Mouse (Mus musculus) testis, postnatal 10 days (tissue): Measurements from ENCODE around the gene Arhgap15.
A peak's percentile ranks its signal among the peaks of the same experiment; 100 is the strongest.

Source experiments
- DNase-seq: peaks from one replicate; pipeline ENCODE4 v3.0.0; 2021; ENCODE audit warnings: low spot score

The Arhgap15 gene

DNA sequence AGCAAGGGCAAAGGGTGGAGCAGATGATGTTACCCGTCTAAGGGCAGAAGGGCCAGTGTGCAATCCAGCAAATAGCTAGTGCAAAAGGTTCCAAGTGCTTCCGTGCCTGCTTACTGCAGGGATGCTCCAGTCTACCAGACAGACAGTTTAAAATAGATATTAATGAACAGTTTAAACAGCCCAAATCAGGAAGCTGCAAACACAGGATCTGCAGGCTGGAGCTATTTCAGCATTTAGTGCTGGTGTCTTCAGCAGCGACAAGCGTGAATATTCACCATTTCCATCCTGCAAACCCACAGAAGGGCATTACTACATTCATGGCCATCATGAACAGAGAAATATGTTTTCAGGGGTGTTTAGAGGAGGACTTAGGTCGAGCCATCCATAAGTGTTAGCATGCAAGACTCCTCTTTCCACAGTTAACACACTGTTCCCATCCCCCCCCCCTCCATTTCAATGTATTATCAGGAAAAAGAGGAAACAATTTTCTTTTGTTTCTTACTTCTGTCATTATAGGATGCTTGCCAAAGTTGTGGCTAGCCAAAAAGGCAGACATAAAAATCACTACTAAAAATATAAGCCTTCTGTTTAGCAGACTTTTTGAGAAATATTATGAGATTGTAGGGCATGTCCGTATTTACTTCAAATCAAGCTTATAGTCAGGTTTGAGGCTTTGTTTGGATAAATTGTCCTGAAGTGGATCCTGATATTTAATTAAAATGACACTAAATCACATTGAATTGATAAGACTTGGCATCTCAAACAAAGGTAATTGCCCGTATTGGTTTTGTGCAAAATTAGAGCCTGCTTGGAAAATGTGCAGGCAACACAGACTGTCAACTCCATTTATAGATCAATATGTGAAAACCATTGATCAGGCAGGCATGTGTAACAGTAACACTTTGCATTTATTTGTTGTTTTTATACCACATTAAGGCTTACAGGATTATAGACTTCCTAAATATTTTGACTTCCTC, 35.4 kb downstream of the Arhgap15 start:
- no peak for DNase-seq

DNA sequence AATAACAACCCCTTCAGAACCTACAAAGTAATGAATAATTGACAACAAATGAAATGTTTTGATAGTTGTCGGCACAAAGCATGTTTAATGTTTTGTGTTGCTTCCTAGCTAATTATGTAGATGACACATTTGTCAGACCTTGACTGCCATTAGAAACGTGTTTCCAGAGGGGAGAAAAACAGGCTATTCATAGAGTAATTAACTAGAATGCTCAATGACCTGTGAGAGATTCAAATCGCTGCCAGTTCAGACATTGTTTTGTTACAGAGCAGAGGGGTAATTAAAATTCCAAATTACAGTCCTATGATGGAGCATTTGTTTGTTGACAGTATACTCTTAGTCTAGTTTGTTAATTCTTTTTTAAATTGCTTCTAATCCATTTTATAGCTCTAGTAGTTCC, 37.5 kb downstream of the Arhgap15 start:
- DNase-seq: no peak

GRCm38 (mm10) chr2:43787141-43787540, 38.5 kb downstream of the Arhgap15 start:
- DNase-seq: peak; percentile 48

DNA sequence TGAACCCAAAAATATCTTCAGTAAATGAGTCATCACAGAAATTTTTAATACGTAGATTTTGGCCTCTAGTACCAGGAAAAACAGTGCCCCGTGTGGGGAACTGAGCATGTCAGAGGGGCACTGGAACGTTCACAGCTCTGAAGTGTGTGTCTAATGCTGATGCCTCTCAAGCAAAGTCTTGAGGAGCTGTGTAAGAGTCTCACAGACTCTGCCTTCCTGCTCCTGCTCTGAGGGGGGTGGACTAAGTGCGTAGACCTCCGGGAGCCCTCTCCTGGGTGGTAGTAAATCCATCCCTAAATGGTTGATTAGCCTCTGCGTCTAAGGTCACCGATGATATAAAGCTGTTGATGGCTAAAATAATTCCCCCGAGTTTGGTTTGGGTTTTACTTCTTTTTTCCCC, 39.9 kb downstream of the Arhgap15 start:
- no peak for DNase-seq

DNA sequence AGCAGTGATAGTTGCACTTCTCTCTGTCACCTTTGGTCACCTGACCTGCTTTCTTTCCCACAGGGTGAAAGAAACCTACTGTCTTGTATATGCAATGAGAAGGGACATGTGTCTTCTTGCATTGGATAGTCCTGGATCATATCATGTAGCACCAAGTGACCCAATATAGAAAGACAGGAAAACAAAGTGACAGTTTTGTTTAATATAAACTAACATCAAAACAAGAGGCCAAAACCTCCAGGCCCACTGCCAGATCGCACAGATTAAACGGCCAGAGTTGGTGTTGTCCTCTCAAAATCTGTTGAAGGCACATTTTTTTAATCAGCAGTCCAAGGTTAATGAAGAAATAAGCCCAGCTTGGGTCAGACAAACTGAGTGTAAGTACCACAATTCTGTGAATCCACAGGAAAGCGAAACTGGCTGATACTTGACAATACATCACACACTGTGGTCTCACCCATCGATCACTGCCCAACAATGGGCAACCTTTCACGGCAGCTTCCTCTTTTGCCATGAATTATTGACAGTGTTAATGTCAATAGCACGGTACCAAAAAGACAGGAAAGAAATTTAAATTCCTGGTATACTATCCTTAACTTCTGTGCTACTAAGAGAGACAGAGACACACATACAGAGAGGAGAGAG, 41.5 kb downstream of the Arhgap15 start:
- DNase-seq: no peak

DNA sequence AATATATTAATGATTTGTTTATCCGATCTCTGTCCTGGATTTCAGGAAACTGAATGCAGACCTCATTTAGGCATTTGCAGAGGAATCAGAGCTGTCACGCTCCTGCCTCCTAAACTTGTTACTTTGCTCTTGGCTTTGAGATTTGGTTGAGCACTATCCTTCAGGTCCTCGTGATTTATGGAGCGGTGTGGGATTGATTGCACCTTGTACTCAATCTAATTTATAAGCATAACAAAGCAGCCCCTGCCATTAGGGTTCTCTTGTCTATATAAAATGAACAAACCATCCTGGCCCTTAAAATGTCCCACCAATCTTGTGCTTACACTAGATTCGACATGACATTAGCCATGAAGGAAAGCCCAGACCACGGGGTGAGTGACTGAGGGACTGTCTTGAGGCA, 43.0 kb downstream of the Arhgap15 start:
- DNase-seq: no peak

GRCm38 (mm10) chr2:43793105-43793504, 44.5 kb downstream of the Arhgap15 start:
- no peak for DNase-seq

DNA sequence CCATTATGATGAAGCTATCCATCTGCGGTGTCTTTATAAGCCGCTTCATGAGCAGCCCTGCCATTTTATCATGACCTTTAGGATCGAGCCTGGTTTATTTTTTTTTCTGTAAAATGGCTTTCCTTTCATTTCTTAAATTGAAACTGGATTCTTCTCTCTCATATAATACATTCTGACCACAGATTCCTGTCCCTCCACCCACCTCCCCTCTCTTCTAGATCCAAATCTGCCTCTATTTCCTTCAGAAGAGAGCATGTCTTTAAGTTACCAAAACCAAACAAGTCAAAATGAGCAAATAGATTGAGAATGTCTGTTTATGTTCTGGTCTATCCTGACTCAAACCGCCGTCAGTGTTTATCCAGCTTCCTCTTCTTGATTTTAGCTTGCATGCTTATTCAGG, 46.1 kb downstream of the Arhgap15 start:
- no peak for DNase-seq

- DNase-seq: no peak
Observed at GRCm38 (mm10) chr2:43796448-43796847, 47.8 kb downstream of the Arhgap15 start.

GRCm38 (mm10) chr2:43805960-43806744, 57.5 kb downstream of the Arhgap15 start:
- peak; percentile 40 for DNase-seq

DNA sequence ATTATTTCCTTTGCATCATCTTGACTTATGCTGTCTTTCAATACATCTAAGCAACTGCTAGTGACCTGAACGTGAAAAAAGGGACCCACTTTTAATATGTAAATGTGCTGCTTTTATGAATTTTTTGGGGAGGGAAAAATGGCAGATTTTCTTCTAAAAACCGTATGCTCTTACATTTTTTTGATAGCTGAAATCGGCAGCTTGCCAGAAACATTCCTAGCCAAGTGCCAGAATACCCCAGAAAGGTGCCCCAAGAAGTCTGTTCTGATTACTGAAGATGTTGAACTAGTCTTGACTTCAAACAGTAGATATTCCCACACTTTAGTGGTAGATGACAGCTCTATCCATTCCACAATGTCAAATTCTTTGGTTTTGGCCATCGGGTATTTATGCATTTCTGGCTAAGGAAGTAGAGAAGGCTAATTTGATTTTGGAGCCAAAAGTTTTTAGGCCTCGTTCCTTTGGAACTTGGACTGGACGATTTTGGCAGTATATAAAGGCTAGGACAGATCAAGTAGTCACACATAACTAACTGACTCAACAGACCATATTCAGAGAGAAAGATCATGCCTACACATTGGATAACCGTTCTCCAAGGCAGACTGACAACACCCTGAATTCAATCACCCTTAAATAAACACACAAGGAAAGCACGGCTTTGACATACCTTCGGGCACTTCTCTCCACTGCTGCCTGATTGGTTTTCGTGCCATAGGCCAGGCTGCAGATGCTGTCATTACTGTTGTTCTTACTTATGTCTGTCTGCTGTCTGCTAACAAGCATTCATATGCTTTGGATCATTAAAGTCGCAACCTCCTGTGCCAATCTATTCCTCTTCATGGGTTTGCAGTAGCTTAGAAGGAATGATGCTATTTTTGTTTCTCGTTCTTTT, 67.5 kb downstream of the Arhgap15 start:
- no peak for DNase-seq

DNA sequence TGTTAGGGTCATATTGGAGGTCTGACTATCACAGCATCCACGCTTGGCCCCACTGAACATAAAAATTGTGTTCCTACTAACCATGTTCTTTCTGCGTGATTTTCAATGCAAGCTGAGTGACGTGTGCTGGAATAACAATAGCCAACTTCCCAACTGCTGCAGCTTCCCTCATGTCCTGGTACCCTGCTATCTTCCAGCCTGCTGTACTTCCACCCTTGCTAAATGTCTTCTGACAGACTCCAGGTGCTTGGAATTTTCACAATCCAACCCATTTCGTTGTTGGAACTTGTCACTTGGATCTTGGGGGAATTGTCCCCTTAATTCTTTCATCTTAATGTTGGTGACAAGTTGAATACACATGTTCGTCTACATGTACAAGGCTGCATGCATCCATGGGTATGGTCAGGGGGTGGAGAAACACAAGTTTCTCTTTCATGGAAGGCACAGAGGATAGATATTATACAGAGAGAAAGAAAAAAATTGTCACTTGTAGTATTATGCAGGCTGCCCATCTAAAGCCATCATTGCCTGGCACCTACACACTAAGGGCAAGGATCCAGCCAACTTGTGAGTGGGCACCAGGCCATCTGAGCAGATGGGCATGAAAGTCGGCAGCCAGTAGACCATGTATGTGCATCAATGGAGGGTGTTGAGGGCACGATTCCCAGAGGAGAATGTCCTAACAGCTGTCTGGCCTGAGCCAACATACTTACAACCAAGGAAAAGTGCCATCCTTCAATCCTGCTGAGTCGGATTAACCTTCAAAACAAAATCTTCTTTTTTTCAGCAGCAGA, 68.4 kb downstream of the Arhgap15 start:
- no peak for DNase-seq

DNA sequence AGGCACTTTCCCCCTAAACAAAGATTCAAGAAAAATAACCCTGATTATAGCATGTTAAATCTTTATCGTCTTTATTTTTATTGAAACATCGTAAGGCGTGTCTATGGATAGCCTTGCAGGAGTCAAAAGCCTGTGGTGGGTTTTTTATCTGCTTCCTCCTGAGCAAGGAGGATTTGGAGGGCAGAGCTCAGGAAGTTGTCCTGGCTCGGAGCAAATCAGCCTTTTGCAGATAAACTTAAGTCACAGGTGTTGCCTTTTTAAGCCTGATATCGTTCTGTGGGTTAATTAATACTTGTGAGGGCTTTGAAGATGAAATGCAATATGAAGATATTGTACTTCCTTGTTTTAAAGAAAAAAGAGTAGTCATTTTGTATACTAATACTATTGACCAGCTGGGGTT, 87.3 kb downstream of the Arhgap15 start:
- no peak for DNase-seq

- no peak for DNase-seq
Observed at GRCm38 (mm10) chr2:43841644-43842043, 93.0 kb downstream of the Arhgap15 start.

- no peak for DNase-seq
Observed at GRCm38 (mm10) chr2:43851195-43851594, 102.6 kb downstream of the Arhgap15 start.

- DNase-seq: no peak
Observed at GRCm38 (mm10) chr2:43862709-43863108, 114.1 kb downstream of the Arhgap15 start.

DNA sequence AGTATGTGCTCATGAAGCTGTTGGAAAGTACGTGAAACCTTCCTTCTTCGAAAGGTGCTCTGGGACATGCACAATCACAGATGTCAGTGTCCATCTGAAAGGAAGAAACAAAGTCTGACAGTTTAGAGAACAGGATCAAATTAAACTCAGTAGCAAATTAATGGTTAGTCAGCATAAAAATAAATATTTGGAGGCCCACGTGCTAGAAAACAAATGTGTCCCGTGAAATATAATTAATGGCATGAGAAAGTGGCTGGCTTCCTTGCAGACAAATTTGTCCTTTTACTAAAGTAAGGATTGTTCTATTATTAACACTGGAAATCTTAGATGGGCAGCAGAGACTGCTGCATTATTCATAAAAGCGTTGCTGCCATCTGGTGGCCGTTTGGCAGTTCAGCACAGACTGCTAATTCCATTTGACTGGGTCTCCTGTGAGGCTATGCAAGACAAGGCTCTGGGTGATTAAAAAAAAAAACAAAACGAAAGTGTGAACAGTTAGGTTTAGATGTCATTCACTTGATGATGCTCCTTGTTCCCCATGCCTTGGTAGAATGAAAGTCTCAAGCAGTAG, 153.9 kb downstream of the Arhgap15 start:
- peak; percentile 89 for DNase-seq

DNA sequence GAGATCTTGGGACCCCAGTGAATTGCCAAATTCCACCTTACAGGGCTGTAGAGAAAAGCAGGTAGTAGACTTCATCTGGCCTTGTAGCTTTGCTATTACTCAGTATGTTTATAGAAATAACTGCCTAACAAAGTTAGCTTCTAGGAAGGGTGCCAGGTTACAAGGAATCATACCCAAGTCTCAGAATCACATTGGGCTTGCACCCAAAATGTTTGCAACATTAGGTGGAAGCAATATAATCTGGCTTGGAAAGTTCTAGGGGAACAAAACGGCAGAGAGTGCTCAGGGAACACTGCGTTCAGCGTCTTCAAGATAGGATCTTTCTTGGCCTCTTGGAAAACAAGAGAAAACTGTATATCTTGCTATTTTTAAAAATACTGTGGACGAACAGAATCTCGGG, 158.9 kb downstream of the Arhgap15 start:
- DNase-seq: no peak

GRCm38 (mm10) chr2:43914104-43914503, 165.5 kb downstream of the Arhgap15 start:
- no peak for DNase-seq

- DNase-seq: no peak
Observed at GRCm38 (mm10) chr2:43923863-43924340, 175.3 kb downstream of the Arhgap15 start.
